Mouse (Mus musculus) gastrocnemius, postnatal 25 days (tissue): Measurements from ENCODE around the gene Gm26938. TPM values are rescaled to one million over a fixed set of nuclear protein-coding genes. Genes with fewer than 3 reads are reported as not detected.

Source experiments
- DNase-seq: peaks from one replicate; pipeline ENCODE4 v3.0.0; 2022
- total RNA-seq, 2 experiments: library from RNA; stranded (reverse); gene quantifications; 1 replicate in 1 of 2; 2 replicates in 1 of 2; pipeline ENCODE4 v1.2.3; 2021

Gene Gm26938
- total RNA-seq, 2 experiments from 2014 or later, result not detected

- no peak for DNase-seq
Observed at GRCm38 (mm10) chr5:139815964-139816363, 10.2 kb downstream of the Gm26938 start.

- no peak for DNase-seq
Observed at GRCm38 (mm10) chr5:139813963-139814381, 12.2 kb downstream of the Gm26938 start.

- no peak for DNase-seq
Observed at GRCm38 (mm10) chr5:139813126-139813490, 13.1 kb downstream of the Gm26938 start.

GRCm38 (mm10) chr5:139812398-139813125 is 13.6 kb downstream of the Gm26938 start:
- no peak for DNase-seq

- DNase-seq, result no peak
Observed at GRCm38 (mm10) chr5:139811677-139812397, 14.4 kb downstream of the Gm26938 start.

GRCm38 (mm10) chr5:139809397-139809796 is 16.8 kb downstream of the Gm26938 start:
- DNase-seq, result no peak

GRCm38 (mm10) chr5:139805924-139806323 is 20.3 kb downstream of the Gm26938 start:
- no peak for DNase-seq

GRCm38 (mm10) chr5:139804573-139805111 is 21.6 kb downstream of the Gm26938 start:
- no peak for DNase-seq

- no peak for DNase-seq
Observed at GRCm38 (mm10) chr5:139804107-139804551, 22.1 kb downstream of the Gm26938 start.

- DNase-seq, result no peak
Observed at GRCm38 (mm10) chr5:139803601-139804102, 22.6 kb downstream of the Gm26938 start.

- DNase-seq, result no peak
Observed at GRCm38 (mm10) chr5:139803165-139803564, 23.0 kb downstream of the Gm26938 start.

- no peak for DNase-seq
Observed at GRCm38 (mm10) chr5:139801880-139802279, 24.3 kb downstream of the Gm26938 start.

- no peak for DNase-seq
Observed at GRCm38 (mm10) chr5:139801231-139801630, 25.0 kb downstream of the Gm26938 start.

GRCm38 (mm10) chr5:139799801-139800590 is 26.2 kb downstream of the Gm26938 start:
- no peak for DNase-seq

GRCm38 (mm10) chr5:139799041-139799440 is 27.2 kb downstream of the Gm26938 start:
- no peak for DNase-seq

GRCm38 (mm10) chr5:139798168-139798900 is 27.9 kb downstream of the Gm26938 start:
- DNase-seq, result no peak

- peak; percentile 82 for DNase-seq
Observed at GRCm38 (mm10) chr5:139797473-139798167, 28.6 kb downstream of the Gm26938 start.

GRCm38 (mm10) chr5:139796900-139797299 is 29.3 kb downstream of the Gm26938 start:
- peak; percentile 94 for DNase-seq

- DNase-seq, result no peak
Observed at GRCm38 (mm10) chr5:139796001-139796620, 30.1 kb downstream of the Gm26938 start.

GRCm38 (mm10) chr5:139794938-139795337 is 31.3 kb downstream of the Gm26938 start:
- peak; percentile 55 for DNase-seq
